Mouse (Mus musculus) B cell, adult 67 days (primary cell): Measurements from ENCODE around the gene Gm20425. TPM values are rescaled to one million over a fixed set of nuclear protein-coding genes. Genes with fewer than 3 reads are reported as not detected.

ENCODE experiments used
- total RNA-seq, 2 experiments: library from RNA; stranded (reverse); gene quantifications; 4 replicates each; pipeline ENCODE4 v1.2.4; 2023

Gm20425 gene
- total RNA-seq: under 1 TPM in 1 of 2 experiments, not detected in 1; 0.81 TPM

GRCm38 (mm10) chr9:103230151-103230951 lies at the start of gene Gm20425, which contains the start of gene Trf:
Gene Gm20425, minus strand, starts transcription at chr9:103230307.
Gene Trf, minus strand, starts transcription at chr9:103230444.

GRCm38 (mm10) chr9:103201561-103202260 lies 28.4 kb downstream of the Gm20425 start, which contains the start of gene Srprb:
Gene Srprb, minus strand, starts transcription at chr9:103202137.

Other genes with a start within 250 kb of the Gm20425 start
- under 1 TPM; 0.12 to 0.15 TPM for gene Slco2a1, start 241.6 kb downstream of the Gm20425 start, total RNA-seq
- under 1 TPM; 0.64 to 0.65 TPM for gene Rab6b, start 118.5 kb downstream of the Gm20425 start, total RNA-seq
- 10 to 100 TPM; 20.2 to 20.6 TPM for gene Srprb, start 28.2 kb downstream of the Gm20425 start, total RNA-seq
- gene Trf, start 137 bp upstream of the Gm20425 start, total RNA-seq: 1 to 10 TPM; 4.7 to 9.5 TPM
- gene 1300017J02Rik, start 74.8 kb upstream of the Gm20425 start, total RNA-seq: not detected
- gene Topbp1, start 74.9 kb upstream of the Gm20425 start, total RNA-seq: 10 to 100 TPM; 85.9 to 89.6 TPM
- gene Cdv3, start 135.5 kb upstream of the Gm20425 start, total RNA-seq: 100 to 1,000 TPM; 181 to 187 TPM